Mouse (Mus musculus) ES-Bruce4 (cell line): ENCODE results near the gene Nkx1-1.
A peak's percentile ranks its signal among the peaks of the same experiment; 100 is the strongest.

Experiments used
- EP300 ChIP-seq: IDR thresholded peaks from 2 replicates; pipeline ENCODE4 v1.6.1; 2011; ENCODE audit warnings: low read depth, low read length; ENCODE audit not compliant: insufficient read depth
- POLR2A ChIP-seq: IDR thresholded peaks from one replicate; pipeline ENCODE4 v1.8.1; 2011; ENCODE audit warnings: low read length; ENCODE audit not compliant: insufficient read depth

GRCm38 (mm10) chr5:33438214-33438613 lies 4.4 kb upstream of the Nkx1-1 start:
- TF ChIP-seq POLR2A, result no peak
- TF ChIP-seq EP300, result peak; percentile 61; the same call in 1 of the 2 replicates
